Mouse (Mus musculus) retina, adult 2 months (tissue): ENCODE results near the gene Dnaaf3.

Experiments
- DNase-seq: peaks from one replicate; pipeline ENCODE4 v3.0.0-alpha.2; 2012; ENCODE audit warnings: low read depth, low spot score

The Dnaaf3 gene

GRCm38 (mm10) chr7:4500892-4501471 is 31.3 kb downstream of the Dnaaf3 start:
- no peak for DNase-seq

- no peak for DNase-seq
Measured at GRCm38 (mm10) chr7:4499034-4499433, 33.2 kb downstream of the Dnaaf3 start.

GRCm38 (mm10) chr7:4498251-4498650 is 34.0 kb downstream of the Dnaaf3 start:
- DNase-seq: no peak

GRCm38 (mm10) chr7:4497271-4497903 is 34.9 kb downstream of the Dnaaf3 start:
- no peak for DNase-seq

GRCm38 (mm10) chr7:4496468-4496867 is 35.8 kb downstream of the Dnaaf3 start:
- DNase-seq: no peak

- DNase-seq: no peak
Measured at GRCm38 (mm10) chr7:4493991-4494390, 38.3 kb downstream of the Dnaaf3 start.

- no peak for DNase-seq
Measured at GRCm38 (mm10) chr7:4492284-4493224, 39.7 kb downstream of the Dnaaf3 start.

GRCm38 (mm10) chr7:4491308-4491707 is 40.9 kb downstream of the Dnaaf3 start:
- no peak for DNase-seq

GRCm38 (mm10) chr7:4482281-4482680 is 50.0 kb downstream of the Dnaaf3 start:
- no peak for DNase-seq

- no peak for DNase-seq
Measured at GRCm38 (mm10) chr7:4479674-4480073, 52.6 kb downstream of the Dnaaf3 start.

- no peak for DNase-seq
Measured at GRCm38 (mm10) chr7:4478796-4479291, 53.4 kb downstream of the Dnaaf3 start.

GRCm38 (mm10) chr7:4478021-4478795 is 54.0 kb downstream of the Dnaaf3 start:
- no peak for DNase-seq

- no peak for DNase-seq
Measured at GRCm38 (mm10) chr7:4473940-4474339, 58.3 kb downstream of the Dnaaf3 start.
